Mouse (Mus musculus): ENCODE measurements at regions not wholly inside any gene's neighbourhood (a gene's known extent, or its start where the extent isn't known, plus 50 kb on each side); places are given as distances from the start of the nearest gene placed in this dataset.

GRCm38 (mm10) chr17:50442062-50442461 is 67.1 kb upstream of the Plcl2 start:
- DNase-seq = no peak

- no peak for DNase-seq
These were observed 66.3 kb upstream of the Plcl2 start for GRCm38 (mm10) chr17:50442905-50443304.

GRCm38 (mm10) chr17:50443376-50444022 is 65.7 kb upstream of the Plcl2 start:
- no peak for DNase-seq

GRCm38 (mm10) chr17:50444023-50444389 is 65.2 kb upstream of the Plcl2 start:
- no peak for DNase-seq

GRCm38 (mm10) chr17:50448693-50449092 is 60.5 kb upstream of the Plcl2 start:
- no peak for DNase-seq

GRCm38 (mm10) chr17:50451606-50452005 is 57.6 kb upstream of the Plcl2 start:
- DNase-seq = no peak

GRCm38 (mm10) chr17:50453524-50453923 is 55.7 kb upstream of the Plcl2 start:
- DNase-seq = no peak

GRCm38 (mm10) chr17:50453956-50454355 is 55.2 kb upstream of the Plcl2 start:
- no peak for DNase-seq

- DNase-seq = no peak
These were observed 54.3 kb upstream of the Plcl2 start for GRCm38 (mm10) chr17:50454917-50455316.

- DNase-seq = no peak
These were observed 53.5 kb upstream of the Plcl2 start for GRCm38 (mm10) chr17:50455719-50456118.

GRCm38 (mm10) chr17:50457053-50457697 is 52.0 kb upstream of the Plcl2 start:
- DNase-seq = no peak

- DNase-seq = no peak
These were observed 51.0 kb upstream of the Plcl2 start for GRCm38 (mm10) chr17:50458232-50458631.

Measured in cerebellum, adult 11-12 months (tissue).